Mouse (Mus musculus) testis, adult 2 months (tissue): ENCODE measurements around the gene Smyd2.

Source experiments
- CTCF ChIP-seq: fragments of 200-500 bp; IDR thresholded peaks from 2 replicates; pipeline ENCODE4 v1.5.1; 2012; ENCODE audit warnings: low read depth, mild to moderate bottlenecking, inconsistent platforms, low read length, moderate library complexity; ENCODE audit not compliant: control insufficient read depth, insufficient read depth, insufficient replicate concordance
- POLR2A ChIP-seq: fragments of 200-500 bp; IDR thresholded peaks from 2 replicates; pipeline ENCODE4 v1.6.1; 2012; ENCODE audit warnings: low read depth, mild to moderate bottlenecking, inconsistent platforms, low read length, moderate library complexity; ENCODE audit not compliant: control insufficient read depth

DNA sequence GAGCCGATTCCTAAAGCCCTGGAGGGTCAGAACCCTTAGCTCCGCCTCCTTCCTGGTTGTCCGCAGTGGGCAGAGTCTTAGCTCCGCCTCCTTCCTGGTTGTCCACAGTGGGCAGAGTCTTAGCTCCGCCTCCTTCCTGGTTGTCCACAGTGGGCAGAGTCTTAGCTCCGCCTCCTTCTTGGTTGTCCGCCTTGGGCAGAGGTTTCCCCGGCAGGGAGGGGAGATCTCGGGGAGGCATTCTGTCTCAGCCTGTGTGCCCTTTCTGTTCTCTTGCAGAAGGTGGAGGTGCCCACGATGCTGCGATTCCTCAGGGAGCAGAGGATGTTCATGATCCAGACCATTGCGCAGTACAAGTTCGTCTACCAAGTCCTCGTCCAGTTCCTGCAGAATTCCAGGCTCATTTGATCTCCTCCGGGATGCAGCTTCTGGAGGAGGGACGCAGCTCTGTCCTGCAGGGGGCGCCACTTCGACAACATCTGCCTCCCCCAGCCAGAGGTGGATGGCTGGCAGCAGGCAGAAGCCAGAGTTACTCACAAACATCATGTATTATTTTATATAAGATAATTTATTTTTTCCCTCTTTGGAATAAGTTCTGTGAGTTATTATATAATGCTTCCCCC is 52.4 kb downstream of the Smyd2 start:
- peak; percentile 72; the same call in 1 of the 2 replicates for TF ChIP-seq CTCF
- no peak for TF ChIP-seq POLR2A
